Mouse (Mus musculus) bone marrow macrophage, adult 2 months (primary cell): ENCODE measurements around the gene Cdx2.

Experiments used
- CTCF ChIP-seq: IDR thresholded peaks from 2 replicates; pipeline ENCODE4 v1.5.1; 2012; ENCODE audit warnings: low read depth, mild to moderate bottlenecking, low read length, moderate library complexity
- POLR2A ChIP-seq: IDR thresholded peaks from 2 replicates; pipeline ENCODE4 v1.6.1; 2012; ENCODE audit warnings: mild to moderate bottlenecking, low read depth, low read length, borderline replicate concordance

GRCm38 (mm10) chr5:147269371-147269770 is 37.7 kb downstream of the Cdx2 start:
- no peak for TF ChIP-seq POLR2A
- no peak for TF ChIP-seq CTCF
